Mouse (Mus musculus) embryonic fibroblast, embryonic 13.5 days (primary cell): ENCODE measurements around the gene Slc25a13. TPM values are rescaled to one million over a fixed set of nuclear protein-coding genes. Genes with fewer than 3 reads are reported as not detected.

Experiments
- H3K27ac ChIP-seq: 2 replicates; pipeline ENCODE4 v1.5.1; 2012; ENCODE audit warnings: low read length, control low read depth, inconsistent platforms; ENCODE audit not compliant: insufficient read depth
- H3K4me1 ChIP-seq: 2 replicates; pipeline ENCODE4 v1.6.1; 2011; ENCODE audit warnings: low read length; ENCODE audit not compliant: control insufficient read depth, insufficient read depth
- H3K4me3 ChIP-seq: 2 replicates; pipeline ENCODE4 v1.5.1; 2011; ENCODE audit warnings: mild to moderate bottlenecking, control low read depth, low read length; ENCODE audit not compliant: insufficient read depth
- CTCF ChIP-seq: IDR thresholded peaks from 2 replicates; pipeline ENCODE4 v1.5.1; 2011; ENCODE audit warnings: mild to moderate bottlenecking, control low read depth, low read length, moderate library complexity, borderline replicate concordance; ENCODE audit not compliant: insufficient read depth
- POLR2A ChIP-seq: IDR thresholded peaks from 2 replicates; pipeline ENCODE4 v1.6.1; 2011; ENCODE audit warnings: low read depth, mild to moderate bottlenecking, control low read depth, low read length, moderate library complexity
- polyA plus RNA-seq: library from polyadenylated mRNA; stranded (reverse); fragments of >200 nt; gene quantifications from 2 replicates; pipeline ENCODE4 v1.2.4, GENCODE M21; 2011; ENCODE audit warnings: low read depth; ENCODE audit not compliant: missing spikeins, insufficient read length

Gene Slc25a13
- polyA plus RNA-seq, 1 experiment, result 9.3 TPM

GRCm38 (mm10) chr6:6067201-6067600 lies 149.8 kb downstream of the Slc25a13 start:
- no peak overlapping the region for H3K4me3 ChIP-seq
- TF ChIP-seq CTCF (no peak), POLR2A (no peak)

GRCm38 (mm10) chr6:6058548-6058947 lies 158.4 kb downstream of the Slc25a13 start:
- no peaks in the 10 kb centered on the region; the same call in 1 of the 2 replicates for H3K4me1 ChIP-seq
- H3K27ac ChIP-seq, result no peak overlapping the region
- TF ChIP-seq CTCF (no peak), POLR2A (no peak)
- no peak overlapping the region for H3K4me3 ChIP-seq

More at GRCm38 (mm10) chr6:6067201-6067600, 149.8 kb downstream of the Slc25a13 start:
- Histone ChIP-seq H3K4me1 (no peaks in the 10 kb centered on the region), H3K27ac (no peak overlapping the region)

GRCm38 (mm10) chr6:6053946-6054345 lies 163.0 kb downstream of the Slc25a13 start:
- TF ChIP-seq CTCF (no peak), POLR2A (no peak)
- no peaks in the 10 kb centered on the region; the same call in 1 of the 2 replicates for H3K4me1 ChIP-seq
- H3K27ac ChIP-seq, result no peak overlapping the region
- H3K4me3 ChIP-seq, result no peak overlapping the region

DNA sequence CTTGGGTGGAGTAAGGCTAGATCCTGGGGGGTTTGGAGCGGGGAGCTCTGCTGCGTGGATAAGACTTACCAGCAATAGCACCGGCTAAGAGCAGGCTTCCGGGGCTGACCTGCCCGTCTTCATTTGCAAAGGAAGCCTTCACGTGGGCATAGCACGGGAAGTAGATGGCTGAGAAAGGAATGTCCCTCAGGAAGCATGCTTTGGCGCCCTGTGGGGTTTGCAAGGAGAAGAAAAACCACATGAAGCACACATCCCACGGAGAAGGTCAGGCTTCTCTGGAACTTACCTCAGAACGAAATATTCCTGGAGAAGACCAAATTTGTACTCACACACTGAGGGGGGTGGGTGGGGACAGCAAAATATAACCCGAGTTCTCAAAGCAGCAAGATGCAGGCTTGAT lies 164.3 kb downstream of the Slc25a13 start:
- no peak for TF ChIP-seq CTCF
- no peak for TF ChIP-seq POLR2A
- H3K4me1 ChIP-seq, result no peaks in the 10 kb centered on the region; the same call in 1 of the 2 replicates
- H3K27ac ChIP-seq, result no peak overlapping the region
- no peak overlapping the region for H3K4me3 ChIP-seq

GRCm38 (mm10) chr6:6046729-6047424 lies 170.1 kb downstream of the Slc25a13 start:
- Histone ChIP-seq H3K27ac (no peak overlapping the region), H3K4me3 (no peak overlapping the region), H3K4me1 (no peaks in the 10 kb centered on the region)
- no peak for TF ChIP-seq CTCF
- TF ChIP-seq POLR2A, result no peak

DNA sequence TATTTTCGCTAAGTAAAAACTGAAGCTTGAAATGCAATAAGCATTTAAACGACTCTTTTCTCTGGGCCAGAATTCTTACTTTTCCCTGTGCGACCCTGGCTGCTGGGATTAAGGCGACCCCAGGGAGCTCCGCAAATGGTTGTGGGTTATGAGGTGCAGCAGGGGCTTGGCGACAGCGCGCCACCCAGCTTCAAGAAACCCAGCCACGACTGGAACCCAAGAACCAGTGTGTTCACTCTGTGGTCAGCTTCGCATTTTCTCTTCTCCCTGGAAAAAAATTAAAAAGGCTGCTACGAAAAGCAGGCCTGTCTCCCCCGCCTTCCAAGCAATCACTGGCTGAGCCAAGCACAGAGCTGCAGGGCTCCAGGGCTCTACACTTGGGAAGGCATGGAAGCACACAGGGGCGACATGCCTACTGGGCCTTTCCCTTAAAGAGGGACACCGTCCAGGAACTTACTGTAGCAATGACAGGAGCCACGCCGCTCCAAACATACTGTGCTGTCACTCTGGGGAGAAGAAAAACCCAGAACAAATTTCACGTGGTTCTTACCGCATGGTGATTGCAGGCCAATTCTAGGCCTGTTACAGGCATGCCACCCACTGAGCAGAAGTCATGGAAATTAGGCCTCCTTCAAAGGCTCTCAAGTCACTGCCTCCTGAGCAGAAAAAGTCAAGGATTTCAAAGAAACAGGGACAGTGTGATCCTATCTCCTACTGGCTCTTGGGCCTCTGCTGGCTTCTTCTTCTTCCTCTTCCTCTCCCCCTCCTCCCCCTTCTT lies 178.0 kb downstream of the Slc25a13 start:
- Histone ChIP-seq H3K4me1 (no peaks in the 10 kb centered on the region), H3K27ac (no peak overlapping the region)
- no peak for TF ChIP-seq POLR2A
- TF ChIP-seq CTCF, result no peak

DNA sequence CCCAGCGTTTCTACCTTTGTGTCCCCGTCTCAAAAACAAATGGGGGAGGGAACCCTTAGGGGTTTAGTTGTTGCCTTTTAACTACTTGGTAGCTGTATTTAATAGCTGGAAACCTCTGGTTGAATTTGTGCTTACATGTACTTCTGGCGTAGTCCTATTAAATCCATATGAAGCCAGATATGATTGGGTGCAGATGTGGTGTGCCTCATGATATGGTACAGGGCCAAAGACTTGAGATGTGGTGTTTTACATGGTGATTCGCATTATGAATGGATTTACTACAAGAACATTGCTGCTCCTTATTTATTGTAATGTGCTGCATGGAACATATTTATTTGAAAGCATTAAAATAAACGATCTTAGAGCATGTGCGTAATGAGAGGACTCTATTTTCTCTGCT lies 189.3 kb downstream of the Slc25a13 start:
- Histone ChIP-seq H3K4me3 (no peak overlapping the region), H3K4me1 (no peaks in the 10 kb centered on the region), H3K27ac (no peak overlapping the region)
- TF ChIP-seq POLR2A (no peak), CTCF (no peak)

More for the DNA sequence above, 178.0 kb downstream of the Slc25a13 start:
- no peak overlapping the region for H3K4me3 ChIP-seq

GRCm38 (mm10) chr6:6023976-6024375 lies 193.0 kb downstream of the Slc25a13 start:
- TF ChIP-seq CTCF (no peak), POLR2A (no peak)
- Histone ChIP-seq H3K4me3 (no peak overlapping the region), H3K27ac (no peak overlapping the region), H3K4me1 (no peaks in the 10 kb centered on the region)

GRCm38 (mm10) chr6:6016931-6017330 lies 200.0 kb downstream of the Slc25a13 start:
- Histone ChIP-seq H3K4me3 (no peak overlapping the region), H3K27ac (no peak overlapping the region), H3K4me1 (0 out of 2 replicates have a peak, but pooled peaks cover 3% of the 10 kb centered on the region)
- TF ChIP-seq CTCF (no peak), POLR2A (no peak)

- Histone ChIP-seq H3K4me1 (0 out of 2 replicates have a peak, but pooled peaks cover 3% of the 10 kb centered on the region), H3K4me3 (no peak overlapping the region), H3K27ac (no peak overlapping the region)
- no peak for TF ChIP-seq POLR2A
- TF ChIP-seq CTCF, result no peak
These were observed 201.4 kb downstream of the Slc25a13 start for GRCm38 (mm10) chr6:6015616-6016015.
